Mouse (Mus musculus) heart, postnatal 4 days (tissue): ENCODE data around the gene Car6. TPM values are rescaled to one million over a fixed set of nuclear protein-coding genes. Genes with fewer than 3 reads are reported as not detected.

Experiments
- DNase-seq: peaks from one replicate; pipeline ENCODE4 v3.0.0; 2021
- total RNA-seq, 2 experiments: library from RNA; stranded (reverse); gene quantifications; 2 replicates each; pipeline ENCODE4 v1.2.3; 2021

Gene Car6
- total RNA-seq, 2 experiments from 2014 or later, result not detected

DNA sequence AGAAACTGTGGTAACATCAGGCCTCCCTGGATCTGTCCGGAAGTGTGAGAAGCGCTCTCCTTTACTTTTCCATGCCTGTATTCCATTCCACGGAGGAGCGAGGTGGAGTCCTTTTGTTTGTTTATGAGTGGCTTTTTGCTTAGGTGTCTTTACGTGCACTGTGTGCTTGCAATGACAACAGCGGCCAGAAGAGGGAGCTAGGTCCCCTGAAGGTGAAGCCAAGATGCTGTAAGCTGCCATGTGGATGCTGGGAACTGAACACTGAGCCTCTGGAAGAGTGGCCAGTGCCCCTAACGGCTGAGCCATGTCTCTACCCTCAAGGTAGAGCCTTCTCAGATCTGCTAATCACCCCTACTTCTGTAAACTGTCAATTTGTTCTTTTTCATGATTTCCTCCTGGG lies 19.8 kb downstream of the Car6 start:
- DNase-seq, result no peak

DNA sequence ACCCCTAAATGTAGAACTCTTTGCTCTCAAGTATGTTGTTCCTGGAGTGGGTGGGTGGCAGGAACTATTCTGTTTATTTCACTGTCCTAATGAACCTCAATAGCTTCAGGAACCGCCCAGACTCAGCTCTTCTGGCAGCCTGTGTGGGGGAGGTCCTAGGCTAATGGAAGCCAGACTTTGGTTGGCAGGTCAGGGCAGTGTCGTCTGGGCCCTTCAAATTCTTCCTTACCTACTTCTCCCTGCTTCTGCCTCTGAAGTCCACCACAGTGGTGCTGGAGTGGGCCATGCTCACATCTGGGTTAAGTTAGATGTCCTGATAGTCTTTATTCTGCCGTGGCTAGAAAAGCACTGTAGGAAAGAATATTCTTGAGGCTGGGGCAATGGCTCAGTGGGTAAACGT lies 23.0 kb downstream of the Car6 start:
- no peak for DNase-seq

DNA sequence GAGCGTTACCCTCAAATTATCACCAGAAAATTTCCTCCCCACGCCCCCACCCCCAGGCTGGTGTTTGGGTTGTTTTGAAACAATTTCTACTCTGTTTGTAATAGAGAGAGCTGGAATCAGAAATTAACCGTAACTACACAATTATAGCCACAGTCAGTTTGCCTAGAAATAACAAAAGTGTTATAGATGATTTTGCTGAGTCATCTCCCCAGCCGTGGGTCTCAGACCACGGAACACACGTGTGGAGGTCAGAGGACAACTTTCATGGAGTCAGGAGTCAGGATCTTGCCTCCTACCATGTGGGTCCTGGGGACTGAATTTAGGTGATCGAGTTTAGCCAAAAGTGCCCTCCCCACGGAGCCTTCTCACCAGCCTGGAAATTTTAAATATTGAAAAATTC lies 24.0 kb downstream of the Car6 start:
- no peak for DNase-seq

DNA sequence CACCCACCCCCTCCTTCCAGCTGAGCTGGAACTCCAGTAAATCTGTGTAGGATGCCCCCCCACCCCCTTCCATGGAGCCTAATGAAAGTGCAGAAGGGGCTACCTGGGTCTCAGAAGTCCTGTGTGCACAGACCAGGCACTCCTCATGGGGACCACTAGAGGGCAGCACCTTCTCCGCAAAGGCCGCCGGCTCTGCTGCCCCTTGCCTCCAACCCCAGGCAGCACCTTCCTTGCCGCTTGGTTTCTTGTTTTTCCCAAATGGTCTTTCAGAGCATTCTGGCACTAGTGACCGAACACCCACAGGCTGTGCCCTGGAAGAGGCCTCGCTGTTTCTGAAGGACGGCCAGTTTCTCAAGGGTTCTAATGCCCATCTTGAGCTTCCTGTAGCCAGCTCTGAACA lies 24.6 kb downstream of the Car6 start:
- DNase-seq, result peak; percentile 53

DNA sequence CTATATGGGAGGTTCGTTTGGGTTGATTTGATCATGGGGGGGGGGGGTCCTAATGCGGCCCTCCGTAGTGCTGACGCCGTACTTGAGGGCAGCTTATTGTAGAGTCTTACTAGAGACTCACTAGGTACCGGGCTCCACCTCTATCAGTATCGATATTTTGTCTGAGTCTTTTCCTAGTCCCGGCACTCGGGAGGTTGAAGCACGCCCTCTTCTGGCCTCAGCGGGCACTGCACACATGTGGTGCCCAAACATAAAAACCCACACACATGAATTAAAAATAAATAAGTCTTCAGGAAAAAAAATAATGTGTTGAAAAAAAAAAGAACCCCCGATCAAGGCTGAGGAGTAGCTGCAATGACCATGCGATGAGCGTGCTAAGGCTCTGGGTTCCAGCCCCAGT lies 27.1 kb downstream of the Car6 start:
- DNase-seq, result no peak

DNA sequence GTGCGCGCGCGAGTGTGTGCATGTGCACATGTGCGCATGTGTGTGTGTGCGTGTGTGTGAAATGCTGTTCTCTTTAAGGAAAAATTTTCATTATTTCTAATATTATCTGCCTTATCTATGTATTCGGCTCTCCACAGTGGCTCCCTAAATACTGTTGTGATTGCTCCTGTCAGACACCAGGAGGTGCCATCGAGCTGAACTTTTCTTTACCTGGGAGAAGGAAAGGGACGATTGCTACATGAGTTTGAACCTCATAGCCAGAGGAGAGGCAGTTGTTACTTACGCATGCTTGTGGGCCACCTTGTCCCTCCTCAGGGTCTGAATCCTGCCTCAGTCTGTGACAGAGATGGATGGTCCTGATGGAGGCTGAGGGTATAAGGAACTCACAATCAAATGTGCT lies 27.9 kb downstream of the Car6 start:
- DNase-seq, result peak; percentile 58

DNA sequence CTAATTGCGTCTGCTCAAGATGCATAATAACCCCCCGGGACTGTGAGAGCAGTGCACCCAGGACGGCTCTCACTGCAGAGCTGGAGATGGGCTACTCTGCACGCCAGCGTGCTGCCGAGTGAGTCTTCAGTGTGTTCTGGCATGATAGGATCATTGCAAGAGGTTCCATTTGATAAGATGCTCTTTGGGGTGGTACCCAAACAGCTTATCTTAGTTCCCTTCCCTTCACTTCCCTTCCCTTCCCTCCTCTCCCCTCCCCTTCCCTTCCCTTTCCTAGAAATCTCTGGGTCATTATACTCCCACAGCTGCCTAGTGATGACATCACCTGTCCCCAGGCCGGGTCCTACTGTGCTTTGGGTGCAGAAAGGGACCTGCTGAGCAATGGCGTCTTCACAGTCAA lies 29.0 kb downstream of the Car6 start:
- no peak for DNase-seq

DNA sequence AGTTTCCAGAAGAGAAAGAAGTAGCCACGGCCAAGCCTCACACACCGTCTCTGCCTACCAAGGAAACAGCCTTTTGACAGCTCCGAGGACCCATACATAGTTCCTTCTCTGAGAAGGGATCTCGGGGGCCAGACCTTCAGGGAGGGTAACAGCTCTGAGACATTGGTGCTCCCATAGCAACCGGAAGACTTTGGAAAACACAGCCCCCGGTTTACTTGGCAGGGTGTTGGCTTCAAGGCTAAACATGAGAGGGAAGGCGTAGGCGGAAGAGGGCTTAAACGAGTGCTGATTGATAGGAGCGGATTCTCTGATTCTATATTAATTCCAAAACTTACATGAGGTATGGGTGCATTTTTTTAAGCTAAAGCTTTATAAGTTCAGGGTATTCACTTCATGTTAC lies 32.7 kb downstream of the Car6 start:
- DNase-seq, result no peak

DNA sequence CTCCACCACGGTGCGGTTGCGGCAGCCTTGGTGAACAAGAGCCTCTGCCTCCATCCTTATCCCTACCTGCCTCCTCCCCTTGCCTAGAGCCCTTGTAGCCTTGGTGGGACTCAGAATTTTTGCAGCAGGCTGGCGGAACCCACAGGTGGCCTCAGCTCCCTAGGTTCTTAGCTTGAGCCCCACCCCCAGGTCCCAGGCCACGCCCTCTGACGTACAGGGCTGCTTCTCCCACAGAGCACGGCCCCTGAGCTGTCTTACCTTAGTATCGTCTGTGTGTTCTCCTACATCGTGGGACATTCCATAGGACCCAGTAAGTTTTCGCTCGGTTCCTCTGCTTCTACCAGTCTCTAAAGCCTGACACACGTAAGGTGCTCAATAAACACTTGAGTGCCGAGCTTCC lies 36.3 kb downstream of the Car6 start:
- no peak for DNase-seq

DNA sequence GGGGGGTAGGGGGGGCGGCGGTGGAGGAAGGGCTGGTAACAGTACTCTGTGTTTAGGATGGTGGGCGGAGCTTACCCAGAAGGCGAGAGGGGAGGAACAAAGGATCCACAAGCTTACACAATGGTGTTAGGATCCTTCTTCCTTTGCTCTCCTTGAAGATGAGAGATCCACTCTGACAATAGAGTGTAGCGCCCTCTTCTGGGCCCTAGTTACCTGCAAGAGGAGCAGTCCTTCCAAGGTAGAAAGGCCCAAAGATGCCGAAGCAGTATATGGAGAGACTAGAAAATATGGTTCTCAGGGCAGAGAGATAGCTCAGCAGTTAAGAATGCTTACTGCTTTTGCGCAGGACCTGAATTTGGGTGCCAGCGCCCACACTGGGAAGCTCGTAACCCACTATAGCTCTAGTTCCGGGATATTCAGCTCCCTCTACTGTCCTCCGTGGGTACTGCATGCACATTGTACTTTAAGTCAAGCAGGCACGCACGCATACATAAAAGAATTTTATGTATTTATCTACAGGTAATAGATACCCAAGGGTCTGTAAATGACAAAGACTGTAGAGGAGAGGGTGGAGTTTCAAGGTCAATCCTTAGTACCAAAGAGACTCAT lies 38.5 kb downstream of the Car6 start:
- no peak for DNase-seq

DNA sequence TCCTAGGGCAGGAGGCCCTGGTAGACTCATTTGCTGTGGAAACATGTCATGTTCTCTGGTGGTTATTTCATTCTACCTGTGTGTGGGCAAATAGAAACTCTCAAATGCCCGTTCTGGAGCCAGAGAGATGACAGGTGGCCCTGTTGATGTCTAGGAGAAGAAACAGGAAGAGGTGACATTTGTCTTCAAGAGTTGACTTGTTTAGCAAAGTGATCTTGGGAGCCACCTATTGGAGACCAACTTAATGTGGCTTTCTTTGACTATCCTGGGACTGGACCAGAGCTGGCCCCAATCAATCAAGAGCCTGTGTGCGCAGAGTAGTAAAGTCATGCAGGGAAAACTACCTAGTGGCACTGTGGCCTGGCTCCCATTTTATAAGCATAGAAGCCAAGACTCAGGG lies 41.7 kb downstream of the Car6 start:
- no peak for DNase-seq

DNA sequence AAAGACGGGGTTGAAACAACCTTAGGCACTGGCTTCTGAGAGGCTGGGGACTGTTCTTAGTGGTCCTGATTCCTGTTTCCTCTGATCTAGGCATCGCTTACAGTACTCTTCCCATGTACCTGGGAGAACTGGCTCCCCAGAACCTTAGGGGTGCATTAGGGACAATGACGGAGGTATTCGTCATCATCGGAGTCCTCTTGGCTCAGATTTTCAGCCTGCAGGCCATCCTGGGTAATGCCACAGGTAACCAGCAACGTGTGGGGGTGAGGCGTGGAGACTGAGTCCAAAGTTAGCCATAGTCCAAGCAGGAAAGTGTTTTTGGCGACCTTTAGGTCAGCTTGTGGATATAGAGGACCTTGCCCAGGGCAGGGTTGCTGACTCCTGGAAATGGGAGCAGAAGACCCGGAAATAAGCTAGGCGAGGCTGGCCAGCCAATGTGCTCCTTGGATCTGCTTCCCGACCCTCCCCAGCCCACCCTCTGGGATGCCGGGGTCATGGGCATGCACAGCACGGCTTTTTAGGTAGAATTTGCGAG lies 43.7 kb downstream of the Car6 start:
- no peak for DNase-seq

DNA sequence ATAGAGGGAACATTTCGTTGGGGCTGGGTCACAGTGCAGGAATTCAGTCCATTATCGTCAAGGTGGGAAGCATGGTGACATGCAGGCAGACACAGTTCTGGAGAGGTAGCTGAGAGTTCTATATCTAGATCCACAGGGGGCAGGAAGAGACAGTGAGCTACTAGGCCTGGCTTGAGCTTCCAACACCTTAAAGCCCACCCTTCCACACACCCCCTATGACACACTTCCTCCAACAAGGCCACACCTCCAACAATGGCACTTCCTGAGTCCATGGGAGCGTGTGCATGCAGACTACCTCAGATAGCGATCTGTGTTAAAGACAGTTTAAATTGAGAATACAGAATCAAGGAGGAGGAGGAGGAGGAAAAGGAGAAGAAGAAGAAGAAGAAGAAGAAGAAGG lies 45.4 kb downstream of the Car6 start:
- DNase-seq, result no peak

DNA sequence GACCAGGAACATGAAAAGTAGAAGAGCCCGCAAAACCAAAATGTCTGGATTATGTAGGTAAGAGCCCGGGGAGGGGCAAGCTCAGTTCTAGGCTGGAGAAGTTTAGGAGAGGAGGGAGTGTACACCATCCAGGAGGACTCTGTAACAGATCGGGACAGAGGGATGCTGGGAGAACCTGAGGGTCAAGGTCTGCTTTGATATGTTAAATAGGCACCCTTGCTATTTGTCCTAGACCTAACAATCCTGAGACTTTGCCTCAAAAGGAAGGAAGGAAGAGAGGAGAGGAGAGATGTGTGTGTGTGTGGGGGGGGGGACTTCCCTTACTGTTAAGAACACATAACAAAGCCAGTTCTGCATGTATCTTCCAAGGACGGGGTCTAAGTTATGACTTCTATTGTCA lies 45.8 kb downstream of the Car6 start:
- DNase-seq, result no peak

DNA sequence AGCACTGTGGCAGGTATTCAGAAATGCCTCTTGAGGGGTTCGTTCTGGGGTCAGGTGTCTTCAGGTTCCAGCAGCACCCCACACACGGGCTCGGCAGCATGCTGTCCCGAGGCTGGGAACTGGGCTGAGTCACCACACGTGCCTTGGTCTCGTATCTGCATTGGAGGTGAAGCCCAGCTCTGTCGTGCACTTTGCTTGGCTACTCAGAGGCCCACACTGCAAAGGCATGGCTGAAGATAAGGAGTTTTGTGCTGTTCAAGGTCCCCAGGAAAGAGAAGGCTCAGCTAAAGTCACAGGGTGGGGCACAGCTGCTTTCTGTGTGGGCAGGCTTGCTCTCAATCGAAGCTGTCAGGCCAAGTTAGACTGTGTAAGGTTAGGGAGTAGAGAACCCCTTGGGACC lies 48.6 kb downstream of the Car6 start:
- no peak for DNase-seq

DNA sequence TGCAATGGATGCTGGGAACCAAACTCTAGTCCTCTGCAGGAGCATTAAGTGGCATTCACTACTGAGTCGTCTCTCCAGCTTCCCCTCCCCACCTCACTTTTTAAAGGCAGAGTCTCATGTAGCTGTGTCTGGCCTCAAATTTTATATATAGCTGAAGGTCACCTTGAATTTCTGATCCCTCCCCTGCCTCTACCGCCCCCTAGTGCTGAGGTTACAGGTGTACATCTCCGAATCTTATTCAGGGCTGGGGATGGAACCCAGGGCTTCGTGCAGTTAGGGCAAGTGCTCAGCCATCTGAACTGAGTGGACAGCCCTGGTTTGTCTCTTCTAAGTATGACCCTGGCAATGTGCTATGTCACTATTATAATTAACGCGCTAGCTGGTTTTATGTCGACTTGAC lies 50.1 kb downstream of the Car6 start:
- DNase-seq, result no peak

DNA sequence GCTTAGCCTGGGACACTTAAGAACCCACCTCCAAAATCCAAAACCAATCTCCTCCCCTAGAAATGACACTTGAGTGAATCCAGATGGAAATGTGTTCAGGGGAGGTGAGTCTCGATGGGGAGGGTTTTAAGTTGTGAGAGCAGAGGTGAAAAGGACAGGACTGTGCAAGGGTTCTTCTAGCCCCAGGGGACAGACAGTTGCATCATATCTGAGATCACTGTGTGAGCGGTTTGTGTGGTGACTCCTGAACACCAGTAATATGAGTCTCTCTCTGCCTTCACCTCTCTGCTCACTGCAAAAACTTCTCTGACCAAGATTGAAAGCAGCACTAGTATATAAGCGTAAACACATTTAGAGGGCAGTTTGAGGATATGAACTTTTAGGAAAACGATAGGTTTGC lies 54.8 kb downstream of the Car6 start:
- DNase-seq, result no peak

DNA sequence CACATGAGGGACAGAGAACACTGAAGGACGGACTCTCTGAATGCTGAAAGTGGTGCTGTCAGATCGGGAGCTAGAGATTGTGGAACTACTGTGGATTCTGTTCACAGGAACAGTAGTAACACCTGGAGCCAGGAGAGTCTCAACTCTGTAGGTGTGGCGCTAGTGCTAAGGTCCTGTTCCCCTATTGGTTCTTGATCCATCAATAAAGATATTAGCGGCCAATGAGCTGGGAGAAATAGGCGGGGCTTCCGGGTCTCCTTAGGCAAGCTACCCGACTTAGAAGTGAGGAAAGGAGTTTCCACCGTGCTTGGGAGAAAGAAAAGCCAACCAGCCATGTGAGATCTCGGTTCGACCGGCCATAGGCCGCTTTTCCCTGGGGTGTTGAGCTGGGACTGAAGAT lies 56.9 kb downstream of the Car6 start:
- no peak for DNase-seq

DNA sequence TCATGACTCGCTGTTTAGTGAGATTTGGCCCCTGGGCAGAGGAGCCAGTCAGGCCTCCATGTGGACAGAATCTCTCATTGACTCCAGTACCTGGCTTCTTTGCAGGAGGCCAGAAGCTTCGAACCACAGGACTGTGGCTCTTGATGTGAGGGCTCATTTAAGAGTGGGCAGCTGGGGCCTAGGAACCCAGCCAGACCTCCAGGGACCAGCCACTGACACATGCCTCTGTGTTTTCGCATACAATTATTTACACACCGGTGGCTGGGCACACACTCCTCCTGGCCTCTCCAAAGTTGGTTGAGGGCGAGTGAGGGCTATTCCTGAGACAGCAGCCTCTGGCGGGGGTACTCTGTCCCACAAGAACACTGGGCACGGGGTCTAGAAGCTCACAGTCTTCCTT lies 60.8 kb downstream of the Car6 start:
- no peak for DNase-seq

DNA sequence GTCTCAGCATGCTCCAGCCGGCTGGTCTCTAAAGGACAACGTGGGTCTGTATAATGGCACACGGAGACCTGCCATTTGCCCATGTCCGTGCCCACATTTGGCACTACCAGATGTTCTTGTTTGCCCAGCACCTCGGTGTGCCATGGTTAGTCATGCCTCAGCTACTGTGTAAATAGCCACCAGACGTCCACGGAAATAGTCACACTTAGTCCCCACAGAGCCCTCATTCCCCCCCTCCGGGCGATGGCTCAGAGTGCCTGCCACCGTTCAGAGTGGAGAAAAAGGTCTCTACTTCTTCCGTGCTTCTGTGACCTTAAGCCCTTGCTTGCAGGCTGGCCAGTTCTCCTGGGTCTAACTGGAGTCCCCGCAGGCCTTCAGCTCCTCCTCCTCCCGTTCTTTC lies 62.0 kb downstream of the Car6 start:
- no peak for DNase-seq

DNA sequence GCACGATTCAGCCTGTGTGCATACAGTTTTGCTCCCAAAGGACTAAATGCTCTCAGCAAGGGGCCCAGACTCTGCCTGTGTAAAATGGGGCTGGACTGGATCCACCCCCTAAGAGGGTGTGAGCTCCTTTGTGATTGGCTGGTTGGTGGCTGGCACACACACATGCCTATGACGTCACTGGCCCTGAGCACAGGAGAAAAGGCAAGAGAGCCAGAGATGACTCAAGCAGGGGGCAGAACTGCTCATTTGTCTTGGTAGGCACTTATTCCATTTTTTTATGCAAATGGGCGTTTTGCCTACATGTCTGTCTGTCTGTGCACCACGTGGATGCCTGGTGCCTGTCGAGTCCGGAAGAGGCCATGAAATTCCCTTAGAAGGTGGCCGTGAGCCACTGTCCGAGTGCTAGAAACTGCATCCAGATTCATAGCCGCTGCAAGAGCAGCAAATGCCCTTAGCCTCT lies 63.0 kb downstream of the Car6 start:
- DNase-seq, result peak; percentile 64

DNA sequence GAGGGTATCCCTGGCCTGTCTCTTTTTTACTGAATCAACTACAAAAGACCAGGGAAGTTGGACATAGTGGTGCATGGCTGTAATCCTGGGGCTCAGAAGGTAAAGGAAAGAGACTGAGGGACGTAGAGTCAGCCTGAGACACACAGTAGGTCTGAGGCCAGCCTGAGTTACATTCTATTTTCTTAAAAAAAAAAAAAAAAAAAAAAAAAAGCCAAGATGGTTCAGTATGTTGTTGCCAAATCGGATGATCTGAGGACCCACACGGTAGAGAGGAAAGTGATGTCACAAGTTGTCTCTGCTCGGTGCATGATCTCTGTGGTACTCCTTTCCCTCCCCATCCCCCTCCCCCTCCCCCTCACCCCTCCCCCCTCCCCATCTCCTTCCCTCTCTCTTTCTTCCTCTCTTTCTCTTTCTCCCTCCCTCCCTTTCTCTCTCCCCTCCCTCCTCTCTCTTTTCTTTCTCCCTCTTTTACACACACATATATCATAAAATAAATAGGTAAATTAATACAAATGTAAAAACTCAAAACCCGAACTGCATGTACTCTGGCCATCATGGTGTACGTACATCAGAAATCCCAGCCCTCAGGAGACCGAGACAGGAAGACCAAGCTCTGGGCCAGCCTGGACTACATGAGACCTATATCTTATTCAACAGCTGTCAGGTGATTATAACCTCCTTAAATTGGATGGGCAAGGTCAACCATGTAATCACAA lies 63.6 kb downstream of the Car6 start:
- no peak for DNase-seq
